8 mouse cellular contexts compared by ENCODE assay signal in the genomic region with DNA sequence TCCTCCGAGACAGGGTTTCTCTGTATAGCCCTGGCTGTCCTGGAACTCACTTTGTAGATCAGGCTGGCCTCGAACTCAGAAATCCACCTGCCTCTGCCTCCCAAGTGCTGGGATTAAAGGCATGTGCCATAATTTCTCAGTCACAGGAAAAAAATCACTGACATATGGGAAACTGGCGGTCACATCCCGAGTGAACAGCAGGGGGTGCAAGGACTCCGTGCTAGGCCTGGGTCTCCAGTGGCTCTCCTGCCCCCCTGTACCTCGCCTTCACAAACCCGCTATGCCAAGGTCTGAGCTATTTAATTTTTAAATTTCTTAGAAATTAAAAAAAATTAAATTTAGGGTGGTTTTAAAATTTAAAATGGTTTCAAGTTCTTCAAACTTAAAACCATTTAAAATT. TPM values are rescaled to one million over a fixed set of nuclear protein-coding genes. Genes with fewer than 3 reads are reported as not detected.
DNase-seq lines count a peak whose midpoint lies in the region; ATAC-seq and TF ChIP-seq lines count a peak whose summit lies in the region.
"Not testable (repeated sequence)": the region's sequence is repeated elsewhere in the genome, so short reads cannot be mapped to it uniquely, and the experiment has no call there.

No protein-coding gene starts in this region.

- not testable (repeated sequence) for H3K27ac ChIP-seq in embryonic facial prominence, embryonic 14.5 days (replicated peaks; ENCODE audit: low read depth, low read length); hindbrain, embryonic 11.5 days (ENCODE audit: low read depth, low read length); liver, postnatal 0 days (ENCODE audit: low read depth); midbrain, postnatal 0 days (ENCODE audit: low read depth, low read length); stomach, postnatal 0 days (replicated peaks)

- TF ChIP-seq EP300 in liver, postnatal 0 days (IDR thresholded peaks at IDR 0.05; ENCODE audit: low read depth); stomach, postnatal 0 days (optimal IDR thresholded peaks at IDR 0.05): not testable (repeated sequence)

- not testable (repeated sequence) for H3K4me1 ChIP-seq in embryonic facial prominence, embryonic 14.5 days (ENCODE audit: control insufficient read depth, insufficient read depth, low read length); hindbrain, embryonic 11.5 days (replicated peaks; ENCODE audit: control insufficient read depth, insufficient read depth, low read length); liver, postnatal 0 days (ENCODE audit: insufficient read depth); midbrain, postnatal 0 days (ENCODE audit: insufficient read depth, low read length); stomach, postnatal 0 days (replicated peaks; ENCODE audit: control insufficient read depth, insufficient read depth)

- not testable (repeated sequence) for H3K36me3 ChIP-seq in embryonic facial prominence, embryonic 14.5 days (ENCODE audit: control insufficient read depth, insufficient read depth, low read length); hindbrain, embryonic 11.5 days (ENCODE audit: control insufficient read depth, insufficient read depth, low read length); liver, postnatal 0 days (replicated peaks; ENCODE audit: insufficient read depth, low read length); midbrain, postnatal 0 days (ENCODE audit: insufficient read depth, low read length); stomach, postnatal 0 days (ENCODE audit: control insufficient read depth, insufficient read depth, low read length)

- not testable (repeated sequence) for H3K4me3 ChIP-seq in embryonic facial prominence, embryonic 14.5 days (ENCODE audit: low read depth, low read length); hindbrain, embryonic 11.5 days (ENCODE audit: low read depth, low read length); liver, postnatal 0 days (ENCODE audit: low read depth, low read length); midbrain, postnatal 0 days (ENCODE audit: low read depth, low read length); stomach, postnatal 0 days (ENCODE audit: low read depth, low read length)

- DNase-seq in 3T3-L1 (ENCODE audit: low read depth, low spot score), result peak; percentile 22
- peak; percentile 68 for DNase-seq in adrenal gland, postnatal 14 days
- peak; percentile 48 for DNase-seq in embryonic facial prominence, embryonic 14.5 days (ENCODE audit: low spot score)
- DNase-seq in hindbrain, embryonic 11.5 days (ENCODE audit: low spot score), result peak; percentile 56
- peak; percentile 60 for DNase-seq in layer of hippocampus, adult 11-12 months (ENCODE audit: low spot score)
- peak; percentile 62 for DNase-seq in liver, postnatal 0 days
- DNase-seq in midbrain, postnatal 0 days (ENCODE audit: low spot score), result peak; percentile 55
- DNase-seq in stomach, postnatal 0 days (ENCODE audit: low spot score), result peak; percentile 70

- TF ChIP-seq CTCF in liver, postnatal 0 days (IDR thresholded peaks at IDR 0.05; ENCODE audit: low read depth), result peak; percentile 78
- peak; percentile 77 for TF ChIP-seq CTCF in midbrain, postnatal 0 days (IDR thresholded peaks at IDR 0.05)
- TF ChIP-seq CTCF in stomach, postnatal 0 days (IDR thresholded peaks at IDR 0.05; ENCODE audit: low read depth), result peak; percentile 81

- H3K9me3 ChIP-seq in embryonic facial prominence, embryonic 14.5 days (ENCODE audit: control insufficient read depth, low read length); hindbrain, embryonic 11.5 days (ENCODE audit: control insufficient read depth, low read length); liver, postnatal 0 days (ENCODE audit: low read length); midbrain, postnatal 0 days (ENCODE audit: low read length); stomach, postnatal 0 days (ENCODE audit: control insufficient read depth, low read length): not testable (repeated sequence)

- 54% methylated on average over 7 of the region's 7 CpGs for WGBS in embryonic facial prominence, embryonic 14.5 days
- 70% methylated on average over 7 of the region's 7 CpGs for WGBS in hindbrain, embryonic 11.5 days
- WGBS in liver, postnatal 0 days (ENCODE audit: insufficient replicate concordance), result 41% methylated on average over 7 of the region's 7 CpGs
- WGBS in midbrain, postnatal 0 days, result 62% methylated on average over 7 of the region's 7 CpGs
- 47% methylated on average over 7 of the region's 7 CpGs for WGBS in stomach, postnatal 0 days

- not testable (repeated sequence) for H3K27me3 ChIP-seq in embryonic facial prominence, embryonic 14.5 days (replicated peaks; ENCODE audit: control insufficient read depth, insufficient read depth, low read length); hindbrain, embryonic 11.5 days (ENCODE audit: control insufficient read depth, insufficient read depth, low read length); liver, postnatal 0 days (ENCODE audit: insufficient read depth, low read length); midbrain, postnatal 0 days (ENCODE audit: insufficient read depth, low read length); stomach, postnatal 0 days (ENCODE audit: control insufficient read depth, insufficient read depth, low read length)

- not testable (repeated sequence) for H3K9ac ChIP-seq in embryonic facial prominence, embryonic 14.5 days (ENCODE audit: low read depth, low read length); hindbrain, embryonic 11.5 days (ENCODE audit: low read depth, low read length); liver, postnatal 0 days (replicated peaks); midbrain, postnatal 0 days (replicated peaks; ENCODE audit: low read length, poor library complexity, severe bottlenecking); stomach, postnatal 0 days (ENCODE audit: low read length)

- ATAC-seq in embryonic facial prominence, embryonic 14.5 days (ENCODE audit: low read depth); hindbrain, embryonic 11.5 days (ENCODE audit: low FRiP score); liver, postnatal 0 days; midbrain, postnatal 0 days (ENCODE audit: low FRiP score); stomach, postnatal 0 days (ENCODE audit: low FRiP score, low TSS enrichment): not testable (repeated sequence)

- H3K4me2 ChIP-seq in embryonic facial prominence, embryonic 14.5 days (ENCODE audit: low read depth, low read length); hindbrain, embryonic 11.5 days (replicated peaks; ENCODE audit: low read depth, low read length); liver, postnatal 0 days (ENCODE audit: low read depth, low read length); midbrain, postnatal 0 days (ENCODE audit: low read depth, low read length, poor library complexity, severe bottlenecking); stomach, postnatal 0 days (replicated peaks; ENCODE audit: low read depth): not testable (repeated sequence)

RNA-seq across cellular contexts. Expression of a gene that starts 12.0 kb away (rescaled TPM):
- total RNA-seq in adrenal gland, postnatal 14 days (2021), result 106 and 116 TPM in 2 replicates
- 221 and 243 TPM in 2 replicates for polyA plus RNA-seq in embryonic facial prominence, embryonic 14.5 days (2014; fragmentation: Nextera tagmentation; extraction: Ambion mirVana)
- 273 and 276 TPM in 2 replicates for polyA plus RNA-seq in hindbrain, embryonic 11.5 days (2014; fragmentation: Nextera tagmentation; extraction: Ambion mirVana)
- 81.1 and 83.9 TPM in 2 replicates for polyA plus RNA-seq in liver, postnatal 0 days (2015; fragmentation: Nextera tagmentation; extraction: Ambion mirVana)
- 30.5 and 43.2 TPM in 2 replicates for total RNA-seq in midbrain, postnatal 0 days (2014; rRNA removed)
- polyA plus RNA-seq in midbrain, postnatal 0 days (2015; fragmentation: Nextera tagmentation; extraction: Ambion mirVana), result 91.6 and 95.8 TPM in 2 replicates
- 149 and 162 TPM in 2 replicates for polyA plus RNA-seq in stomach, postnatal 0 days (2015; fragmentation: Nextera tagmentation; extraction: Ambion mirVana)

RNA-seq across cellular contexts. Expression of a gene that starts 12.4 kb away (rescaled TPM):
- 2,387 and 2,670 TPM in 2 replicates for total RNA-seq in adrenal gland, postnatal 14 days (2021)
- polyA plus RNA-seq in embryonic facial prominence, embryonic 14.5 days (2014; fragmentation: Nextera tagmentation; extraction: Ambion mirVana), result 977 and 1,053 TPM in 2 replicates
- 977 and 997 TPM in 2 replicates for polyA plus RNA-seq in hindbrain, embryonic 11.5 days (2014; fragmentation: Nextera tagmentation; extraction: Ambion mirVana)
- polyA plus RNA-seq in liver, postnatal 0 days (2015; fragmentation: Nextera tagmentation; extraction: Ambion mirVana), result 1,191 and 1,240 TPM in 2 replicates
- total RNA-seq in midbrain, postnatal 0 days (2014; rRNA removed), result 493 and 558 TPM in 2 replicates
- polyA plus RNA-seq in midbrain, postnatal 0 days (2015; fragmentation: Nextera tagmentation; extraction: Ambion mirVana), result 1,374 and 1,478 TPM in 2 replicates
- 1,419 and 1,437 TPM in 2 replicates for polyA plus RNA-seq in stomach, postnatal 0 days (2015; fragmentation: Nextera tagmentation; extraction: Ambion mirVana)

RNA-seq across cellular contexts. Expression of a gene that starts 12.5 kb away (rescaled TPM):
- total RNA-seq in adrenal gland, postnatal 14 days (2021), result 0.64 TPM in 1 of 2 replicates, not detected in the other
- 2.7 and 3.3 TPM in 2 replicates for polyA plus RNA-seq in embryonic facial prominence, embryonic 14.5 days (2014; fragmentation: Nextera tagmentation; extraction: Ambion mirVana)
- 2.6 and 3.1 TPM in 2 replicates for polyA plus RNA-seq in hindbrain, embryonic 11.5 days (2014; fragmentation: Nextera tagmentation; extraction: Ambion mirVana)
- 0.58 and 1.4 TPM in 2 replicates for polyA plus RNA-seq in liver, postnatal 0 days (2015; fragmentation: Nextera tagmentation; extraction: Ambion mirVana)
- total RNA-seq in midbrain, postnatal 0 days (2014; rRNA removed), result 3.9 and 13.8 TPM in 2 replicates
- 7.9 and 9.1 TPM in 2 replicates for polyA plus RNA-seq in midbrain, postnatal 0 days (2015; fragmentation: Nextera tagmentation; extraction: Ambion mirVana)
- polyA plus RNA-seq in stomach, postnatal 0 days (2015; fragmentation: Nextera tagmentation; extraction: Ambion mirVana), result 2.1 and 4.7 TPM in 2 replicates

RNA-seq across cellular contexts. Expression of a gene that starts 33.0 kb away (rescaled TPM):
- total RNA-seq in adrenal gland, postnatal 14 days (2021), result 27.8 and 31.6 TPM in 2 replicates
- 6.9 and 7.4 TPM in 2 replicates for polyA plus RNA-seq in embryonic facial prominence, embryonic 14.5 days (2014; fragmentation: Nextera tagmentation; extraction: Ambion mirVana)
- 2.4 and 3.7 TPM in 2 replicates for polyA plus RNA-seq in hindbrain, embryonic 11.5 days (2014; fragmentation: Nextera tagmentation; extraction: Ambion mirVana)
- 4.8 and 5.0 TPM in 2 replicates for polyA plus RNA-seq in liver, postnatal 0 days (2015; fragmentation: Nextera tagmentation; extraction: Ambion mirVana)
- total RNA-seq in midbrain, postnatal 0 days (2014; rRNA removed), result 27.4 and 30.9 TPM in 2 replicates
- 25.4 and 29.5 TPM in 2 replicates for polyA plus RNA-seq in midbrain, postnatal 0 days (2015; fragmentation: Nextera tagmentation; extraction: Ambion mirVana)
- polyA plus RNA-seq in stomach, postnatal 0 days (2015; fragmentation: Nextera tagmentation; extraction: Ambion mirVana), result 12.2 and 14.0 TPM in 2 replicates

RNA-seq across cellular contexts. Expression of a gene that starts 55.8 kb away (rescaled TPM):
- 16.9 and 31.7 TPM in 2 replicates for total RNA-seq in adrenal gland, postnatal 14 days (2021)
- polyA plus RNA-seq in embryonic facial prominence, embryonic 14.5 days (2014; fragmentation: Nextera tagmentation; extraction: Ambion mirVana), result 7.4 and 8.9 TPM in 2 replicates
- polyA plus RNA-seq in hindbrain, embryonic 11.5 days (2014; fragmentation: Nextera tagmentation; extraction: Ambion mirVana), result 3.6 and 3.9 TPM in 2 replicates
- polyA plus RNA-seq in liver, postnatal 0 days (2015; fragmentation: Nextera tagmentation; extraction: Ambion mirVana), result 28.3 and 31.8 TPM in 2 replicates
- total RNA-seq in midbrain, postnatal 0 days (2014; rRNA removed), result 3.2 and 3.5 TPM in 2 replicates
- polyA plus RNA-seq in midbrain, postnatal 0 days (2015; fragmentation: Nextera tagmentation; extraction: Ambion mirVana), result 5.0 and 5.7 TPM in 2 replicates
- polyA plus RNA-seq in stomach, postnatal 0 days (2015; fragmentation: Nextera tagmentation; extraction: Ambion mirVana), result 18.7 and 18.9 TPM in 2 replicates
